Mouse (Mus musculus): ENCODE data around the gene Rab44. TPM values are rescaled to one million over a fixed set of nuclear protein-coding genes. Genes with fewer than 3 reads are reported as not detected.

Gene Rab44
- total and polyA plus RNA-seq, 3 experiments = 13.3 to 72.8 (median 23.0) TPM

GRCm38 (mm10) chr17:29165452-29165851 lies 51.5 kb downstream of the Rab44 start:
- Histone ChIP-seq H3K4me1 (ENCODE audit: insufficient read depth, low read depth, low read length) (peaks cover 82% of the 10 kb centered on the region), H3K9me3 (replicated peaks) (peaks cover 16% of the 10 kb centered on the region), H3K36me3 (replicated peaks) (peaks cover 3% of the 10 kb centered on the region), H3K27me3 (ENCODE audit: insufficient read depth, low read length) (peaks cover 6% of the 10 kb centered on the region; the same call in 1 of the 2 replicates), H3K4me3 (ENCODE audit: low read depth, low read length) (peak overlapping the region; percentile 36; the same call in 1 of the 2 replicates)
- peak; percentile 77 for DNase-seq (ENCODE audit: low spot score)
- TF ChIP-seq TAL1 (conservative IDR thresholded peaks at IDR 0.05; ENCODE audit: low read depth, low read length) = peak; percentile 75; the same call in 1 of the 2 replicates
- TF ChIP-seq GATA1 (IDR thresholded peaks at IDR 0.05; ENCODE audit: borderline replicate concordance, low read length) = no peak
- no peak for TF ChIP-seq GATA2 (IDR thresholded peaks at IDR 0.05; ENCODE audit: borderline replicate concordance, low read depth, low read length)
- peak; percentile 67 for ATAC-seq (ENCODE audit: extremely low read depth, insufficient number of reproducible peaks, low FRiP score, poor library complexity, severe bottlenecking)

GRCm38 (mm10) chr17:29165967-29166578 lies 52.1 kb downstream of the Rab44 start:
- peak overlapping the region; percentile 27; the same call in 1 of the 2 replicates for H3K4me3 ChIP-seq (ENCODE audit: low read depth, low read length)
- peaks cover 4% of the 10 kb centered on the region; the same call in 1 of the 2 replicates for H3K27me3 ChIP-seq (ENCODE audit: insufficient read depth, low read length)
- DNase-seq (ENCODE audit: low spot score) (no peak), ATAC-seq (ENCODE audit: extremely low read depth, insufficient number of reproducible peaks, low FRiP score, poor library complexity, severe bottlenecking) (no peak)
- H3K9me3 ChIP-seq (replicated peaks) = peaks cover 14% of the 10 kb centered on the region
- TF ChIP-seq POLR2AphosphoS5 (IDR thresholded peaks at IDR 0.05; ENCODE audit: insufficient replicate concordance, low read depth, low read length) (no peak), GATA2 (IDR thresholded peaks at IDR 0.05; ENCODE audit: borderline replicate concordance, low read depth, low read length) (no peak), GATA1 (IDR thresholded peaks at IDR 0.05; ENCODE audit: borderline replicate concordance, low read length) (no peak), TAL1 (conservative IDR thresholded peaks at IDR 0.05; ENCODE audit: low read depth, low read length) (no peak), CTCF (IDR thresholded peaks at IDR 0.05; ENCODE audit: low read depth, low read length) (no peak)
- H3K36me3 ChIP-seq (replicated peaks) = peaks cover 3% of the 10 kb centered on the region
- H3K4me1 ChIP-seq (ENCODE audit: insufficient read depth, low read depth, low read length) = peaks cover 86% of the 10 kb centered on the region

GRCm38 (mm10) chr17:29167371-29167770 lies 53.4 kb downstream of the Rab44 start:
- TF ChIP-seq POLR2AphosphoS5 (IDR thresholded peaks at IDR 0.05; ENCODE audit: insufficient replicate concordance, low read depth, low read length) = no peak
- TF ChIP-seq CTCF (IDR thresholded peaks at IDR 0.05; ENCODE audit: low read depth, low read length) = no peak
- TF ChIP-seq TAL1 (conservative IDR thresholded peaks at IDR 0.05; ENCODE audit: low read depth, low read length) = no peak
- no peak for TF ChIP-seq GATA2 (IDR thresholded peaks at IDR 0.05; ENCODE audit: borderline replicate concordance, low read depth, low read length)
- no peak for TF ChIP-seq GATA1 (IDR thresholded peaks at IDR 0.05; ENCODE audit: borderline replicate concordance, low read length)
- Histone ChIP-seq H3K36me3 (replicated peaks) (no peaks in the 10 kb centered on the region), H3K9me3 (replicated peaks) (peaks cover 2% of the 10 kb centered on the region), H3K4me1 (ENCODE audit: insufficient read depth, low read depth, low read length) (peaks cover 96% of the 10 kb centered on the region), H3K27me3 (ENCODE audit: insufficient read depth, low read length) (no peaks in the 10 kb centered on the region), H3K4me3 (ENCODE audit: low read depth, low read length) (no peak overlapping the region)
- ATAC-seq (ENCODE audit: extremely low read depth, insufficient number of reproducible peaks, low FRiP score, poor library complexity, severe bottlenecking) = no peak
- DNase-seq (ENCODE audit: low spot score) = no peak

DNA sequence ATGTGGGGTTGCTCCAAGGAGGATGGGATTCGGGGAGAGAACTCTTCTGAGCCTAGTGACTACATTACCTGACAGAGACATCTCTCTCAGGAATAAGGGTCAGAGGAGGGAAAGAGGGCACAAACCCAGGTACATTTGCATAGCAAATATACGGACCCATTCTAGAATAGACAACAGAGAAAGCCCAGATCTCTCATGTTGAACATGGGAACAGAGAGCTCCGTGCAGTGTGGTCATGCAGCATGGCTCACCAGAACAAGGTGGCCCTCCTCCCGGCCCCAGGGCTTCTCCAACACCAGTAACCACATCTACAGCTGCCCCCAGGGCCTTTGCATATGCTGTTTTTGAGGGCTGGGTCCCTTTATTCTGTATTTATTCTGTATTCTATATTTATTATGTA lies 54.5 kb downstream of the Rab44 start:
- Histone ChIP-seq H3K4me1 (ENCODE audit: insufficient read depth, low read depth, low read length) (peaks cover 93% of the 10 kb centered on the region), H3K9me3 (replicated peaks) (no peaks in the 10 kb centered on the region), H3K36me3 (replicated peaks) (no peaks in the 10 kb centered on the region), H3K27me3 (ENCODE audit: insufficient read depth, low read length) (no peaks in the 10 kb centered on the region), H3K4me3 (ENCODE audit: low read depth, low read length) (no peak overlapping the region)
- no peak for DNase-seq (ENCODE audit: low spot score)
- no peak for ATAC-seq (ENCODE audit: extremely low read depth, insufficient number of reproducible peaks, low FRiP score, poor library complexity, severe bottlenecking)
- TF ChIP-seq GATA2 (IDR thresholded peaks at IDR 0.05; ENCODE audit: borderline replicate concordance, low read depth, low read length) (no peak), POLR2AphosphoS5 (IDR thresholded peaks at IDR 0.05; ENCODE audit: insufficient replicate concordance, low read depth, low read length) (no peak), GATA1 (IDR thresholded peaks at IDR 0.05; ENCODE audit: borderline replicate concordance, low read length) (no peak), TAL1 (conservative IDR thresholded peaks at IDR 0.05; ENCODE audit: low read depth, low read length) (no peak), CTCF (IDR thresholded peaks at IDR 0.05; ENCODE audit: low read depth, low read length) (no peak)

- Histone ChIP-seq H3K4me3 (ENCODE audit: low read depth, low read length) (no peak overlapping the region), H3K4me1 (ENCODE audit: insufficient read depth, low read depth, low read length) (peaks cover 92% of the 10 kb centered on the region), H3K36me3 (replicated peaks) (no peaks in the 10 kb centered on the region), H3K27me3 (ENCODE audit: insufficient read depth, low read length) (no peaks in the 10 kb centered on the region), H3K9me3 (replicated peaks) (no peaks in the 10 kb centered on the region)
- ATAC-seq (ENCODE audit: extremely low read depth, insufficient number of reproducible peaks, low FRiP score, poor library complexity, severe bottlenecking) = no peak
- DNase-seq (ENCODE audit: low spot score) = no peak
- TF ChIP-seq POLR2AphosphoS5 (IDR thresholded peaks at IDR 0.05; ENCODE audit: insufficient replicate concordance, low read depth, low read length) (no peak), GATA2 (IDR thresholded peaks at IDR 0.05; ENCODE audit: borderline replicate concordance, low read depth, low read length) (no peak), CTCF (IDR thresholded peaks at IDR 0.05; ENCODE audit: low read depth, low read length) (peak; percentile 76), TAL1 (conservative IDR thresholded peaks at IDR 0.05; ENCODE audit: low read depth, low read length) (no peak), GATA1 (IDR thresholded peaks at IDR 0.05; ENCODE audit: borderline replicate concordance, low read length) (no peak)
Measured at GRCm38 (mm10) chr17:29168996-29169601, 55.2 kb downstream of the Rab44 start.

DNA sequence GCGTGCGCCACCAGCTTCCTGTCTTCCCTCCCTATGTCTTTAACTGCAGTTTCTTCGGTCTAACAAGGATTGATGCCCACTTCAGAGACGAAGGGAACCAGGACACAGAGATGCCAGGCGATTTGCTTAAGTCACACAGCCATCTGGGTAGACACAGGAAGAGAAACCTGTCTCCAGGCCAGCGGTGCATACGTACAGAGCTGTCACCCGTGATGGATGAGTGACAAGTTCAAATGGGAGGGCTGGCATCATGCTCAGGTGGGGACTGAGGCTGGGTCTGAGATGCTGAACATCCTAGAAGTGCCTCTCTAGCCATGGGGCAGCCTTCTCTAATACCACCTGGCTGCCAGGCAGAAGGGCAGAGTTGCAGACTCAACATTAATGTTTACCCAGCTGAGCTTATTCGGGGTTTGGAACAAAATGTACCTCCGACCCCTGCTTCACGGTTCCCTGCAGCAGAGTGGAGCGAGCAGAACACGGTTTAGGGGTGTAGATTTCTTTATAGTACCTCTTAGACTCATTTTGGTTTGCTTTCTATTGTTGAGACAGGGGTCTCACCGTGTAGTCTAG lies 56.6 kb downstream of the Rab44 start:
- peaks cover 86% of the 10 kb centered on the region for H3K4me1 ChIP-seq (ENCODE audit: insufficient read depth, low read depth, low read length)
- peaks cover 10% of the 10 kb centered on the region for H3K36me3 ChIP-seq (replicated peaks)
- no peaks in the 10 kb centered on the region for H3K27me3 ChIP-seq (ENCODE audit: insufficient read depth, low read length)
- peak overlapping the region; percentile 37; the same call in 1 of the 2 replicates for H3K4me3 ChIP-seq (ENCODE audit: low read depth, low read length)
- no peak for DNase-seq (ENCODE audit: low spot score)
- ATAC-seq (ENCODE audit: extremely low read depth, insufficient number of reproducible peaks, low FRiP score, poor library complexity, severe bottlenecking) = no peak
- TF ChIP-seq POLR2AphosphoS5 (IDR thresholded peaks at IDR 0.05; ENCODE audit: insufficient replicate concordance, low read depth, low read length) (no peak), GATA1 (IDR thresholded peaks at IDR 0.05; ENCODE audit: borderline replicate concordance, low read length) (no peak), GATA2 (IDR thresholded peaks at IDR 0.05; ENCODE audit: borderline replicate concordance, low read depth, low read length) (no peak), CTCF (IDR thresholded peaks at IDR 0.05; ENCODE audit: low read depth, low read length) (no peak), TAL1 (conservative IDR thresholded peaks at IDR 0.05; ENCODE audit: low read depth, low read length) (no peak)
- no peaks in the 10 kb centered on the region for H3K9me3 ChIP-seq (replicated peaks)

Measured in G1E (cell line).